Mouse (Mus musculus) forebrain, embryonic 15.5 days (tissue): ENCODE measurements around the gene Evi5l. TPM values are rescaled to one million over a fixed set of nuclear protein-coding genes. Genes with fewer than 3 reads are reported as not detected.

Source experiments
- ATAC-seq: fragments of 200-750 bp; cut with Nextera tagmentation; replicated peaks from 2 replicates; pipeline ENCODE4 v1.8.0; 2017; ENCODE audit warnings: mild to moderate bottlenecking, moderate TSS enrichment, moderate library complexity
- H3K27ac ChIP-seq: fragments of 300-500 bp; sonication (generic); replicated peaks from 2 replicates; pipeline ENCODE4 v1.5.1; 2015; ENCODE audit warnings: mild to moderate bottlenecking, inconsistent platforms
- H3K27me3 ChIP-seq: fragments of 300-500 bp; sonication (generic); 2 replicates; pipeline ENCODE4 v1.6.1; 2015; ENCODE audit warnings: inconsistent platforms
- H3K36me3 ChIP-seq: fragments of 300-500 bp; sonication (generic); 2 replicates; pipeline ENCODE4 v1.6.1; 2015; ENCODE audit warnings: mild to moderate bottlenecking, inconsistent platforms
- H3K4me1 ChIP-seq: fragments of 300-500 bp; sonication (generic); 2 replicates; pipeline ENCODE4 v1.6.1; 2015; ENCODE audit warnings: inconsistent platforms
- H3K4me2 ChIP-seq: fragments of 300-500 bp; sonication (generic); replicated peaks from 2 replicates; pipeline ENCODE4 v1.6.1; 2015; ENCODE audit warnings: mild to moderate bottlenecking, inconsistent platforms
- H3K4me3 ChIP-seq: fragments of 300-500 bp; sonication (generic); 2 replicates; pipeline ENCODE4 v1.5.1; 2015; ENCODE audit warnings: mild to moderate bottlenecking, inconsistent platforms
- H3K9ac ChIP-seq: fragments of 300-500 bp; sonication (generic); replicated peaks from 2 replicates; pipeline ENCODE4 v1.6.1; 2015; ENCODE audit warnings: mild to moderate bottlenecking, inconsistent platforms
- H3K9me3 ChIP-seq: fragments of 300-500 bp; sonication (generic); 2 replicates; pipeline ENCODE4 v1.6.1; 2016; ENCODE audit warnings: inconsistent platforms
- WGBS: fragments of 180-500 bp; shearing (Covaris S2); methylation state at CpG from one replicate; pipeline ENCODE4 v1.1.7; 2015; ENCODE audit warnings: mixed read lengths; 5-methylcytosine and 5-hydroxymethylcytosine counted together
- polyA plus RNA-seq: library from polyadenylated mRNA; unstranded; fragments of >200 nt; fragmentation: Nextera tagmentation; extraction: Ambion mirVana; gene quantifications from 2 replicates; pipeline ENCODE4 v1.2.1, GENCODE M21; 2015

Gene Evi5l
- polyA plus RNA-seq: 98.4 and 98.9 TPM in 2 replicates

GRCm38 (mm10) chr8:4165852-4166751 is at the start of gene Evi5l:
Evi5l (plus strand) TSS chr8:4166567.
- Histone ChIP-seq H3K9me3 (no peaks in the 10 kb centered on the region), H3K4me3 (peak within 1 kb of the TSS; percentile 97), H3K27me3 (no peaks in the 10 kb centered on the region), H3K9ac (peak within 1 kb of the TSS; percentile 91), H3K4me2 (peak within 1 kb of the TSS; percentile 56), H3K36me3 (no peaks in the 10 kb centered on the region), H3K4me1 (peaks cover 38% of the 10 kb centered on the region), H3K27ac (peak within 1 kb of the TSS; percentile 88)
- WGBS: under 1% methylated on average over 45 of the region's 51 CpGs
- ATAC-seq: peak; percentile 98

GRCm38 (mm10) chr8:4133798-4134197 is 32.6 kb upstream of the Evi5l start, which contains the start of gene Cd209g:
Cd209g (plus strand) TSS chr8:4134098.
- Histone ChIP-seq H3K4me2 (no peak within 1 kb of the TSS), H3K36me3 (no peaks in the 10 kb centered on the region), H3K9ac (no peak within 1 kb of the TSS), H3K27me3 (no peaks in the 10 kb centered on the region), H3K4me1 (no peaks in the 10 kb centered on the region), H3K9me3 (no peaks in the 10 kb centered on the region), H3K27ac (no peak within 1 kb of the TSS), H3K4me3 (no peak within 1 kb of the TSS)
- ATAC-seq: no peak
- 86% methylated on average over 10 of the region's 10 CpGs for WGBS

GRCm38 (mm10) chr8:4139660-4140646 is 26.4 kb upstream of the Evi5l start:
- H3K27ac ChIP-seq: no peak overlapping the region
- 13% methylated on average over 12 of the region's 12 CpGs for WGBS
- peak overlapping the region; percentile 20; the same call in 1 of the 2 replicates for H3K4me2 ChIP-seq
- no peak overlapping the region for H3K4me3 ChIP-seq
- H3K9ac ChIP-seq: 0 out of 2 replicates have a peak overlapping the region, but pooled peaks have one; percentile 33
- no peaks in the 10 kb centered on the region for H3K4me1 ChIP-seq
- no peaks in the 10 kb centered on the region for H3K36me3 ChIP-seq
- no peaks in the 10 kb centered on the region for H3K9me3 ChIP-seq
- peak; percentile 68; the same call in 1 of the 2 replicates for ATAC-seq
- H3K27me3 ChIP-seq: no peaks in the 10 kb centered on the region

- H3K36me3 ChIP-seq: no peaks in the 10 kb centered on the region
- H3K27me3 ChIP-seq: no peaks in the 10 kb centered on the region
- H3K9me3 ChIP-seq: no peaks in the 10 kb centered on the region
- 61% methylated on average over 3 of the region's 3 CpGs for WGBS
- H3K4me3 ChIP-seq: no peak overlapping the region
- H3K4me2 ChIP-seq: no peak overlapping the region
- H3K9ac ChIP-seq: no peak overlapping the region
- ATAC-seq: no peak
- no peak overlapping the region for H3K27ac ChIP-seq
- H3K4me1 ChIP-seq: no peaks in the 10 kb centered on the region
These were observed 24.6 kb upstream of the Evi5l start for GRCm38 (mm10) chr8:4141721-4142120.

GRCm38 (mm10) chr8:4147272-4147671 is 19.1 kb upstream of the Evi5l start:
- no peaks in the 10 kb centered on the region for H3K36me3 ChIP-seq
- WGBS: 30% methylated on average over 1 of the region's 1 CpGs
- H3K4me2 ChIP-seq: no peak overlapping the region
- H3K27me3 ChIP-seq: no peaks in the 10 kb centered on the region
- H3K9ac ChIP-seq: no peak overlapping the region
- H3K9me3 ChIP-seq: 0 out of 2 replicates have a peak, but pooled peaks cover 3% of the 10 kb centered on the region
- H3K27ac ChIP-seq: no peak overlapping the region
- no peak for ATAC-seq
- H3K4me3 ChIP-seq: no peak overlapping the region
- H3K4me1 ChIP-seq: no peaks in the 10 kb centered on the region

GRCm38 (mm10) chr8:4154878-4155277 is 11.5 kb upstream of the Evi5l start:
- Histone ChIP-seq H3K9ac (no peak overlapping the region), H3K9me3 (0 out of 2 replicates have a peak, but pooled peaks cover 3% of the 10 kb centered on the region), H3K4me1 (no peaks in the 10 kb centered on the region), H3K27me3 (no peaks in the 10 kb centered on the region), H3K4me3 (no peak overlapping the region), H3K36me3 (no peaks in the 10 kb centered on the region), H3K4me2 (no peak overlapping the region), H3K27ac (no peak overlapping the region)
- no peak for ATAC-seq

GRCm38 (mm10) chr8:4162786-4163185 is 3.6 kb upstream of the Evi5l start:
- no peaks in the 10 kb centered on the region for H3K9me3 ChIP-seq
- H3K4me2 ChIP-seq: no peak overlapping the region
- H3K4me3 ChIP-seq: no peak overlapping the region
- WGBS: 65% methylated on average over 4 of the region's 4 CpGs
- H3K27ac ChIP-seq: no peak overlapping the region
- H3K9ac ChIP-seq: no peak overlapping the region
- H3K27me3 ChIP-seq: no peaks in the 10 kb centered on the region
- no peak for ATAC-seq
- no peaks in the 10 kb centered on the region for H3K36me3 ChIP-seq
- peaks cover 14% of the 10 kb centered on the region for H3K4me1 ChIP-seq

- peak overlapping the region; percentile 61 for H3K9ac ChIP-seq
- H3K9me3 ChIP-seq: no peaks in the 10 kb centered on the region
- H3K4me1 ChIP-seq: peaks cover 36% of the 10 kb centered on the region
- 6% methylated on average over 13 of the region's 13 CpGs for WGBS
- no peaks in the 10 kb centered on the region for H3K36me3 ChIP-seq
- H3K4me2 ChIP-seq: peak overlapping the region; percentile 56
- H3K27ac ChIP-seq: peak overlapping the region; percentile 88
- ATAC-seq: no peak
- peak overlapping the region; percentile 97 for H3K4me3 ChIP-seq
- H3K27me3 ChIP-seq: no peaks in the 10 kb centered on the region
These were observed 1.1 kb upstream of the Evi5l start for GRCm38 (mm10) chr8:4165176-4165851.

- Histone ChIP-seq H3K4me1 (peaks cover 38% of the 10 kb centered on the region), H3K27me3 (no peaks in the 10 kb centered on the region), H3K4me3 (peak overlapping the region; percentile 97), H3K9ac (peak overlapping the region; percentile 91), H3K36me3 (no peaks in the 10 kb centered on the region), H3K4me2 (peak overlapping the region; percentile 47), H3K27ac (peak overlapping the region; percentile 74), H3K9me3 (no peaks in the 10 kb centered on the region)
- 11% methylated on average over 10 of the region's 10 CpGs for WGBS
- ATAC-seq: peak; percentile 4
These were observed 636 bp downstream of the Evi5l start for GRCm38 (mm10) chr8:4166881-4167525.

GRCm38 (mm10) chr8:4167918-4168317 is 1.6 kb downstream of the Evi5l start:
- no peaks in the 10 kb centered on the region for H3K9me3 ChIP-seq
- no peaks in the 10 kb centered on the region for H3K27me3 ChIP-seq
- H3K4me2 ChIP-seq: peak overlapping the region; percentile 47
- 94% methylated on average over 1 of the region's 1 CpGs for WGBS
- no peaks in the 10 kb centered on the region for H3K36me3 ChIP-seq
- H3K27ac ChIP-seq: no peak overlapping the region
- ATAC-seq: no peak
- H3K4me1 ChIP-seq: peaks cover 38% of the 10 kb centered on the region
- no peak overlapping the region for H3K9ac ChIP-seq
- H3K4me3 ChIP-seq: no peak overlapping the region

- Histone ChIP-seq H3K4me1 (peaks cover 27% of the 10 kb centered on the region), H3K4me3 (no peak overlapping the region), H3K36me3 (peaks cover 14% of the 10 kb centered on the region; the same call in 1 of the 2 replicates), H3K9ac (no peak overlapping the region), H3K4me2 (no peak overlapping the region), H3K27ac (no peak overlapping the region), H3K9me3 (no peaks in the 10 kb centered on the region), H3K27me3 (no peaks in the 10 kb centered on the region)
- ATAC-seq: no peak
- WGBS: 58% methylated on average over 3 of the region's 3 CpGs
These were observed 6.1 kb downstream of the Evi5l start for GRCm38 (mm10) chr8:4172486-4172885.
